Mouse (Mus musculus): ENCODE measurements around the gene Def8.

DNA sequence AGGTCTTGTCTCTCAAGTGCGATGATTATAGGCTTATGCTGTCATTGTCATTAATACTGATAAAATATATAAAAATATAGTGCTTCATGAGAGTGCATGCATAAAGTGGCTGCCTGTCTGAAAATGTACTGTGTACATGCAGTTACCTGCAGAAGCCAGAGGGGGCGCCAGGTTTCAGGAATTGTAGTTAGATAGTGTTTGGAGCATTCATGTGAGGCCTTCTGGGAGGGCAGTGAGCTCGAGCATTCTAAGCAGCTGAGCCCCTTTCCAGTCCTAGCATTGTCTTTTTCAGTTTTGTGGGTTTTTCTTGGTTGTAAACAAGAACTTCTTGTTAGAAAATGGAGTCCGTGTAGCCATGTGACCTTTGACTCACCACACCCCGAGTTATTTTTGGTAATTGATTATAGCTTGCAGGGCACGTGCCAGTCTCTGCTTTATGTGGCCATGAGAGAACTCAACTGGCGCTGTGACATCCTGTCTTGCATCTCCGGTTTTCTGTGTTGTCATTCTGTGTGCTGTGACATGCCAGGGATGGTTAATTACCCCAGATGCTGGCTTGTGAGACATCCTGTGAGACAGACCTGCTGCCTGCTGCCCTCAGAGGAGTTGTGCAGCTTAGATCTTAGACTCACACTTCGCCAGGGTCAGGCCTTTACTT is 38.3 kb upstream of the Def8 start:
- TF ChIP-seq CTCF (IDR thresholded peaks at IDR 0.05) (peak; percentile 73), EP300 (IDR thresholded peaks at IDR 0.05) (no peak)
